Mouse (Mus musculus): Measurements from ENCODE around the gene Ppm1h. TPM values are rescaled to one million over a fixed set of nuclear protein-coding genes. Genes with fewer than 3 reads are reported as not detected.
A peak's percentile ranks its signal among the peaks of the same experiment; 100 is the strongest.

Gene Ppm1h
- polyA plus RNA-seq, 1 experiment from 2014 or later = 20.2 TPM

DNA sequence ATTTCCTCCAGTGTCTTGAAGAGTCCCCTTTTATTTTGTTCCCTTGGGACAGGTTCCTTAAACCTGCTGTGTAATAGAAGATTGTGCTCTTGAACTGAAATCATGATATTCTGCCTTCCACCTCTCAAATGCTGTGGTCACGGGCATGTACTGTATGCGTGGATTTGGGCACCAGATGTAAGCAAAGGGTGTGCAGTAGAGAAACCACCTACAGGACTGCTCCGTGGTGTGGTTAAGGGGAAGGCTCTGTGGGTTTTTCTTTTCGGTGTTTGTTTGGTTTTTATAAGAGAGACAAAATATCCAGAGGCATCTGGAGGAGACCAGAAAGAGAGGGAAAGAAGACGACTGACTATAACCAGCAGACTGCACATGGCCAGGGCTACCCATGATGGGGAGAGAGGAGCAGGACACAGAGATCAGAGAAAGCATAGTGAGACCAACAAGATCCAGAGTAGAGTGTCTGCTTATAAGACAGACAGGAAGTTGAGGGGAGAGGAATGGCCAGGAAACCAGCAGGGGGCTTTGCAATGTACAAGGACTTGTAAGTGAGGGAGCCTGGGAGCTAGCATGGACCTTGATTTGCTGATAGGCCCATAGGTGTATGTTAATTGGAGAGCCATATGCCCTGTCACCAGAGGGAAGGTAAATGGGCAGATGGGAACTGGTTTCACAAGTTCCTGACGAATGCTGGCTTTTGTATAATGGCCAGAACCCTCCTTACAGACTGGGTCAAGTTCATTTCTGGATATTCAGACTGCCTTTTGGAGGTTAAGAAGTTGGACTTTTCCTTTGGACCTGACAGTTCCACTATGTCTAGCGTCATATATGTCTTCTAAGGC, 82.1 kb downstream of the Ppm1h start:
- WGBS = 77% methylated on average over 7 of the region's 7 CpGs

DNA sequence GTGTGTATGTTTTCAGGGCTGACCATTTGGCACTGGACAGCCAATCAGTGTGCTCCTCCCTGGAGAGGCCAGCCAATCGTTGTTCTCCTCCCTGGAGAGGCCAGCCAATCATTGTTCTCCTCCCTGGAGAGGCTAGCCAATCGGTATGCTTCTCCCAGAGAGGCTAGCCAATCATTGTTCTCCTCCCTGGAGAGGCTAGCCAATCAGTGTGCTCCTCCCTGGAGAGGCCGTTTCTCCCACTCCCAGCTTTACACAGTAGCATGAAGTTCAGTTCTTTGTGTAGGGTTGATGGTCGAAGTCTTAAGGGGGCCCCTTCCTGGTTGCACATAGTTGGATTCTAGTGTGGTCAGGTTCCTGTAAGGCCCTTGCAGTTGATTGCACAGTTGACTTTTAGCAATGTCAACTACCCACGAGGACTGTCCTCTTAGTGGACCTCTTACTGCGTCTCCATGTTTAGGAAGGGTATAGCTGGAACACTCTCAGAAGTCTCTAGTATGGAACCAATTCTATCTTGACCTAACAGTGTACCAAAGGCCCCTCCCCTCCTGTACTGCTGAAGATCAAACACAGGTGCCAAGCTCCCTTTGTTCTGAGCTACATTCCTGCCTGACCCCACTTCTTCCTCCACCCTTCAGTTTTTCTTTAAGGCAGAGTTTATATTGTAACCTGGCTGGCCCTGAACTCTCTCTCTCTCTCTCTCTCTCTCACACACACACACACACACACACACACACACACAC, 84.4 kb downstream of the Ppm1h start:
- Histone ChIP-seq H3K27me3 (no peaks in the 10 kb centered on the region), H3K4me1 (peaks cover 45% of the 10 kb centered on the region), H3K4me2 (no peak overlapping the region), H3K9me3 (replicated peaks) (no peaks in the 10 kb centered on the region), H3K9ac (no peak overlapping the region), H3K4me3 (replicated peaks) (no peak overlapping the region), H3K36me3 (no peaks in the 10 kb centered on the region), H3K27ac (peak overlapping the region; percentile 82)
- ATAC-seq (replicated peaks; ENCODE audit: low FRiP score) = peak; percentile 34; the same call in 1 of the 2 replicates
- 84% methylated on average over 6 of the region's 6 CpGs for WGBS

More for the DNA sequence above, 82.1 kb downstream of the Ppm1h start:
- Histone ChIP-seq H3K27ac (peak overlapping the region; percentile 78), H3K4me2 (no peak overlapping the region), H3K4me3 (replicated peaks) (no peak overlapping the region), H3K4me1 (peaks cover 47% of the 10 kb centered on the region), H3K9me3 (replicated peaks) (no peaks in the 10 kb centered on the region), H3K27me3 (no peaks in the 10 kb centered on the region), H3K9ac (no peak overlapping the region), H3K36me3 (no peaks in the 10 kb centered on the region)
- no peak for ATAC-seq (replicated peaks; ENCODE audit: low FRiP score)

DNA sequence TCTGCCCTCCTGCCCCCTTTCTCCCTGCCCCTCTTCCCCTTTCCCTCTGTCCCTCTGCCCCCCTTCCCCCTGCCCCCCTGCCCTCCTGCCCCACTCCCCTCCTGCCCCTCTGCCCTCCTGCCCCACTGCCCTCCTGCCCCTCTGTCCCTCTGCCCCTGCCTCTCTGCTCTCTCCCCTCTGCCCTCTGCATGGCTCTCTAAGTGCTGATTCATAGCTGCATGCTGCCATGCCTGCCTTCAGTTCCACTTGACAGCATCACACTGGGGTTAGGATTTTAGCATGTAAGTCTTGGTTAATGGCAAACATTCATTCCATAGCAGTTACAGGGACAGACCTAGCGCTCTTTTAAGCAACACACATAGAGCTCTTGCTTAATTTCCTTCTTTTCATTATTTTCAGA, 85.0 kb downstream of the Ppm1h start:
- no peaks in the 10 kb centered on the region for H3K36me3 ChIP-seq
- no peak overlapping the region for H3K4me3 ChIP-seq (replicated peaks)
- H3K27ac ChIP-seq = peak overlapping the region; percentile 82
- H3K4me2 ChIP-seq = no peak overlapping the region
- no peaks in the 10 kb centered on the region for H3K9me3 ChIP-seq (replicated peaks)
- WGBS = 34% methylated on average over 1 of the region's 1 CpGs
- H3K9ac ChIP-seq = no peak overlapping the region
- H3K27me3 ChIP-seq = no peaks in the 10 kb centered on the region
- ATAC-seq (replicated peaks; ENCODE audit: low FRiP score) = peak; percentile 74
- H3K4me1 ChIP-seq = peaks cover 45% of the 10 kb centered on the region

GRCm38 (mm10) chr10:122764653-122765052, 86.1 kb downstream of the Ppm1h start:
- peak overlapping the region; percentile 82; the same call in 1 of the 2 replicates for H3K27ac ChIP-seq
- no peaks in the 10 kb centered on the region for H3K9me3 ChIP-seq (replicated peaks)
- ATAC-seq (replicated peaks; ENCODE audit: low FRiP score) = no peak
- no peak overlapping the region for H3K4me3 ChIP-seq (replicated peaks)
- no peak overlapping the region for H3K4me2 ChIP-seq
- H3K27me3 ChIP-seq = no peaks in the 10 kb centered on the region
- H3K9ac ChIP-seq = no peak overlapping the region
- H3K36me3 ChIP-seq = no peaks in the 10 kb centered on the region
- 75% methylated on average over 7 of the region's 7 CpGs for WGBS
- H3K4me1 ChIP-seq = peaks cover 49% of the 10 kb centered on the region

DNA sequence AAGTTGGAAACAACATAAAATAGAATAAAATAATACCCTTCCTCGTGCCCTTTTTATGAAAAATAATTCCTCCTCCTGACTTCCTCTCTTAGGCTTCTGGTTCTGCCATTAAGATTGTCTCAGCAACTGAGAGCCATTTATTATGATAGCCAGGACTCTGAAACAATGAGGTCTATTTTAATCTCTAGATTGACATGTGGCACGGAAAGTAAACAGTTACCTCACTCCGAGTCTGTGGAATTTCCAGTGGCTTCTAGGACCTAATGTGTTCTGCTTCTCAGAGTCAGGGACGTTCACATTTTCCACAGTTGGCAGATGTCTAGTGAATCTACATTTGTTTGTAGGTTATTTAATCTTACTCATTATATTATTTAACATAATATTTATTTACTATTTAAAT, 87.0 kb downstream of the Ppm1h start:
- no peaks in the 10 kb centered on the region for H3K36me3 ChIP-seq
- WGBS = 41% methylated on average over 4 of the region's 4 CpGs
- no peaks in the 10 kb centered on the region for H3K27me3 ChIP-seq
- H3K4me1 ChIP-seq = peaks cover 58% of the 10 kb centered on the region
- H3K4me3 ChIP-seq (replicated peaks) = no peak overlapping the region
- H3K27ac ChIP-seq = no peak overlapping the region
- no peak for ATAC-seq (replicated peaks; ENCODE audit: low FRiP score)
- H3K4me2 ChIP-seq = no peak overlapping the region
- H3K9ac ChIP-seq = no peak overlapping the region
- no peaks in the 10 kb centered on the region for H3K9me3 ChIP-seq (replicated peaks)

DNA sequence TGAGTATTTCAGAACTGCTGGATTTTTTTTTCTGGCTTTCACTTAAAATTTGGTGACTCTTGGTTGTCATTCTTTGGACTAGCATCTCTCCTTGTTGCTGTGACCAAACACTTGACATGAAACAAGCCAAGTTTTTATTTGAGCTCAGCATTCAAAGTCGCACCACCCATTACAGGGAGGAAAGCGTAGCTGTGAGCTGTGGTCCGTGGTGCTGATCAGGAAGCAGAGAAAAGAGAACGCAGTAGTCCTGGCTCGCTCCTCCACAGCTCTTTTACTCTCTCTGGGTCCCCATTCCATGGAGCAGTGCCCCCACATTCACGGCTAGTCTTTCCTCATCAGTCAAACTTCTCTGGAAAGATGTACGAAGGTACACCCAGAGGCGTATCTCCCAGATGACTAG, 87.4 kb downstream of the Ppm1h start:
- Histone ChIP-seq H3K4me2 (no peak overlapping the region), H3K9me3 (replicated peaks) (no peaks in the 10 kb centered on the region), H3K4me3 (replicated peaks) (no peak overlapping the region), H3K27me3 (no peaks in the 10 kb centered on the region), H3K27ac (0 out of 2 replicates have a peak overlapping the region, but pooled peaks have one; percentile 30), H3K4me1 (peaks cover 62% of the 10 kb centered on the region), H3K9ac (no peak overlapping the region), H3K36me3 (no peaks in the 10 kb centered on the region)
- ATAC-seq (replicated peaks; ENCODE audit: low FRiP score) = no peak
- 40% methylated on average over 8 of the region's 8 CpGs for WGBS

DNA sequence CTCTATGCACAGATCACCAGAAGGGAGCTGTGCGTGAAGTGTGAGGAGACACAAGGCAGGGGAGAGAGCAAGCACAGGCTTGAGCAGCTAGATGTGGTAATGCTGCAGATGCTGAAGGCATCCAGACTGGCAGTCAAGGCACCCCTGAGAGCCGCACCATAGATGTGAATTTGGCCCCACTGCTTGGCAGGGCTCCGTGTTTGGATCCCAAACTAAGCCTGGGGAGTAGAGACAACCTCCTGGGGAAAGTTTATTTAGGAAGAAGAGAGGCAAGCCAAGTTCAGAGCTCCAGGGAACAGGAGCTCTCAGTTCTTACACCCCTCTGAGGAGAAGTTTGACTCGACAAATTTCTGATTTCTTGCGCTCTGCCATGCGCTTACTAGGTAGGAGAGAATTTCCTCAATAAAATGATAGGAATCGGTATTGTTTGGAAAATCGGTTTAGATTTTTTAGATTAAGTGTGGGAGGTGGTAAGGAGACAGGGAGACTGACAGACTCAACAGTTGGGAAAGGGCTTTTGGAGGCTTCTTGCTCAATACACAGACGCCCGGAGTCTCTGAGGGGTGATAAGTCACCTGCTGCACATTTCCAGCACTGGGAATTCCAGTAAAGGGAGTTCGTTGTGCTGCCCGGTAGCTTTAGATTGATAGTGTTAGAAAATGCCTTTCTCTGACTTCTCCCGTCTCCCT, 89.8 kb downstream of the Ppm1h start:
- Histone ChIP-seq H3K9me3 (replicated peaks) (no peaks in the 10 kb centered on the region), H3K27me3 (no peaks in the 10 kb centered on the region), H3K9ac (no peak overlapping the region), H3K4me3 (replicated peaks) (no peak overlapping the region), H3K27ac (peak overlapping the region; percentile 61), H3K4me1 (peaks cover 55% of the 10 kb centered on the region), H3K4me2 (peak overlapping the region; percentile 10; the same call in 1 of the 2 replicates), H3K36me3 (no peaks in the 10 kb centered on the region)
- ATAC-seq (replicated peaks; ENCODE audit: low FRiP score) = no peak
- 40% methylated on average over 13 of the region's 13 CpGs for WGBS

DNA sequence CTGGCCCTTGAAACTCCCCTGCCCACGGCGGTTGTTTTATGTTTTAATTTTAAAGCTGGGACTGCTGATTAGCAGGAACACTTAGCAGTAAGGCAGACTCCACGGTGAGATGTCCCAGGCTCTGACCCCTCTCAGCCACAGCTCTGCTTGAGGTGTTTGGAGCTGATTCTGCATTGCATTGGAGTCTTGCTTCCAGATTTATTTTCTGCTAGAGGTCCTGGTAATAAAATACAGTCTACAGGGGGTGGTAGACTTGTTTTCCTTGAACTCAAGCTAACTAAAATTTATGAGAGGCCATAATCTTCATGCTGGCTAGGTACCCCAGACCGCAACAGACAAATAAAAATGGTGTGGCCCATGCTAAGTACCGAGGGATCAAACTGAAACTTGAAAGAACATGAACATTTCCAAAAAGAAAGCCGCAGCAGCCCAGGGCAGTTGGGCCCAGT, 90.4 kb downstream of the Ppm1h start:
- Histone ChIP-seq H3K4me3 (replicated peaks) (no peak overlapping the region), H3K4me1 (peaks cover 55% of the 10 kb centered on the region), H3K9me3 (replicated peaks) (no peaks in the 10 kb centered on the region), H3K36me3 (no peaks in the 10 kb centered on the region), H3K27ac (peak overlapping the region; percentile 61), H3K9ac (no peak overlapping the region), H3K27me3 (no peaks in the 10 kb centered on the region), H3K4me2 (no peak overlapping the region)
- 21% methylated on average over 6 of the region's 6 CpGs for WGBS
- ATAC-seq (replicated peaks; ENCODE audit: low FRiP score) = 0 out of 2 replicates have a peak, but pooled peaks have one; percentile 22

DNA sequence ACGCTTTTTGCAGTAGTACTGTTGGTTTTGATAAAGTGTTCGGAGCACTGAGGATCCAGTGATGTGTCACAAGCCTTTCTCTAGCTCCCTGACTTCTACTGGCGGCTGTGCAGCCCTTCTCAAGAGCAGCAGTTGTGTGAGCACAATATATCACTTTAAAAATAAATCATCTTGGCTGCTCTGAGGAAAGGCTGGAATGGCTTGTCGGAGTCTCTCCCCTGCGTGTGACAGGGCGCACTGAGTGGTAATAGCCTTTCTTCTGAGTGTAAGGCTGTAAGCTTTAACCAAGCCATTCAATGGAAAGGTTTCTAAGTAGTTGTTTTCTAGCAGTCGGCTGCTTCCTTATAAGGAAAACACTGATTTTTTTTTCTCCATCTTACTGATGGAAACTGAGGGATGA, 91.8 kb downstream of the Ppm1h start:
- H3K27me3 ChIP-seq = no peaks in the 10 kb centered on the region
- H3K9me3 ChIP-seq (replicated peaks) = no peaks in the 10 kb centered on the region
- no peak overlapping the region for H3K4me3 ChIP-seq (replicated peaks)
- peak; percentile 41 for ATAC-seq (replicated peaks; ENCODE audit: low FRiP score)
- H3K4me1 ChIP-seq = peaks cover 46% of the 10 kb centered on the region
- H3K9ac ChIP-seq = no peak overlapping the region
- WGBS = 25% methylated on average over 7 of the region's 7 CpGs
- no peak overlapping the region; the same call in 1 of the 2 replicates for H3K4me2 ChIP-seq
- H3K27ac ChIP-seq = peak overlapping the region; percentile 63
- H3K36me3 ChIP-seq = no peaks in the 10 kb centered on the region

GRCm38 (mm10) chr10:122770987-122771386, 92.4 kb downstream of the Ppm1h start:
- 38% methylated on average over 5 of the region's 5 CpGs for WGBS
- Histone ChIP-seq H3K4me3 (replicated peaks) (no peak overlapping the region), H3K36me3 (no peaks in the 10 kb centered on the region), H3K9me3 (replicated peaks) (no peaks in the 10 kb centered on the region), H3K9ac (no peak overlapping the region), H3K27ac (peak overlapping the region; percentile 63), H3K27me3 (no peaks in the 10 kb centered on the region), H3K4me2 (no peak overlapping the region), H3K4me1 (peaks cover 42% of the 10 kb centered on the region)
- peak; percentile 63; the same call in 1 of the 2 replicates for ATAC-seq (replicated peaks; ENCODE audit: low FRiP score)

- 85% methylated on average over 7 of the region's 7 CpGs for WGBS
- Histone ChIP-seq H3K27ac (no peak overlapping the region), H3K9ac (no peak overlapping the region), H3K4me3 (replicated peaks) (no peak overlapping the region), H3K4me1 (peaks cover 32% of the 10 kb centered on the region), H3K4me2 (no peak overlapping the region), H3K36me3 (no peaks in the 10 kb centered on the region), H3K27me3 (no peaks in the 10 kb centered on the region), H3K9me3 (replicated peaks) (no peaks in the 10 kb centered on the region)
- ATAC-seq (replicated peaks; ENCODE audit: low FRiP score) = no peak
Measured at GRCm38 (mm10) chr10:122774169-122774568, 95.6 kb downstream of the Ppm1h start.

DNA sequence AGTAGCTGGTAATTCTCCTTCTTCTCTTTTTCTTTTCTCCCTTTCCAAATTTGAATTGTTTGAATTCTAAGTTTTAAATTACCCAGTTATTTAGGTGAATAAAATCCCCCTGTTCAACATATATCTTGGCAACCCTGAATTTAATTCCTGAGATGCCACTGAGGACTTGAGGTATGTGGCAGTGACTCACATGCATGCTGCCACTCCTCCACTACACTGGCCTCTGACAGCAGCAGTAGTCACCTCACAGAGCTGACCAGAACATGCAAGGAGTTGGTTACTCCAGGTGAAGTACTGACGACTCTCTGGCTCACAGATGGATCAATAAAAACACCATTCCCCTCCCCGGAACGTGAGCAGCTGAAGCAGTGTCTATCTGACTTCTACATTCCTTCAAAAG, 98.9 kb downstream of the Ppm1h start:
- no peaks in the 10 kb centered on the region for H3K9me3 ChIP-seq (replicated peaks)
- no peak overlapping the region for H3K9ac ChIP-seq
- no peak overlapping the region for H3K4me2 ChIP-seq
- H3K4me1 ChIP-seq = peaks cover 29% of the 10 kb centered on the region
- H3K27ac ChIP-seq = no peak overlapping the region
- no peaks in the 10 kb centered on the region for H3K36me3 ChIP-seq
- no peak overlapping the region for H3K4me3 ChIP-seq (replicated peaks)
- WGBS = 62% methylated on average over 3 of the region's 3 CpGs
- ATAC-seq (replicated peaks; ENCODE audit: low FRiP score) = no peak
- no peaks in the 10 kb centered on the region for H3K27me3 ChIP-seq

Data from kidney, embryonic 15.5 days (tissue).